Mouse (Mus musculus) liver, embryonic 13.5 days (tissue): ENCODE data around the gene Elovl2. TPM values are rescaled to one million over a fixed set of nuclear protein-coding genes. Genes with fewer than 3 reads are reported as not detected.
"Not testable (repeated sequence)": the region's sequence is repeated elsewhere in the genome, so short reads cannot be mapped to it uniquely, and the experiment has no call there.

Experiments
- ATAC-seq: fragments of 200-750 bp; cut with Nextera tagmentation; 2 replicates; pipeline ENCODE4 v1.8.0; 2017; ENCODE audit warnings: low read depth, mild to moderate bottlenecking, moderate number of reproducible peaks, moderate library complexity
- DNase-seq: peaks from one replicate; pipeline ENCODE4 v3.0.0; 2022
- H3K27ac ChIP-seq: fragments of 300-500 bp; sonication (generic); 2 replicates; pipeline ENCODE4 v1.5.1; 2015; ENCODE audit warnings: moderate library complexity, mild to moderate bottlenecking, inconsistent platforms
- H3K27me3 ChIP-seq: fragments of 300-500 bp; sonication (generic); 2 replicates; pipeline ENCODE4 v1.6.1; 2015; ENCODE audit warnings: mild to moderate bottlenecking, inconsistent platforms
- H3K36me3 ChIP-seq: fragments of 300-500 bp; sonication (generic); 2 replicates; pipeline ENCODE4 v1.6.1; 2015; ENCODE audit warnings: mild to moderate bottlenecking, inconsistent platforms
- H3K4me1 ChIP-seq: fragments of 300-500 bp; sonication (generic); replicated peaks from 2 replicates; pipeline ENCODE4 v1.6.1; 2015; ENCODE audit warnings: inconsistent platforms
- H3K4me2 ChIP-seq: fragments of 300-500 bp; sonication (generic); 2 replicates; pipeline ENCODE4 v1.6.1; 2015; ENCODE audit warnings: inconsistent platforms, mild to moderate bottlenecking, moderate library complexity
- H3K4me3 ChIP-seq: fragments of 300-500 bp; sonication (generic); replicated peaks from 2 replicates; pipeline ENCODE4 v1.5.1; 2015; ENCODE audit warnings: mild to moderate bottlenecking, inconsistent platforms
- H3K9ac ChIP-seq: fragments of 300-500 bp; sonication (generic); 2 replicates; pipeline ENCODE4 v1.6.1; 2015; ENCODE audit warnings: mild to moderate bottlenecking, inconsistent platforms
- H3K9me3 ChIP-seq: fragments of 300-500 bp; sonication (generic); replicated peaks from 2 replicates; pipeline ENCODE4 v1.6.1; 2016; ENCODE audit warnings: inconsistent platforms
- WGBS: fragments of 180-500 bp; shearing (Covaris S2); methylation state at CpG from one replicate; pipeline ENCODE4 v1.1.7; 2015; ENCODE audit not compliant: insufficient replicate concordance; 5-methylcytosine and 5-hydroxymethylcytosine counted together
- polyA plus RNA-seq: library from polyadenylated mRNA; unstranded; fragments of >200 nt; fragmentation: Nextera tagmentation; extraction: Ambion mirVana; gene quantifications from 2 replicates; pipeline ENCODE4 v1.2.1, GENCODE M21; 2015

The Elovl2 gene
- 24.3 and 34.8 TPM in 2 replicates for polyA plus RNA-seq

GRCm38 (mm10) chr13:41220304-41220834 lies at the start of gene Elovl2:
TSS of gene Elovl2 (minus strand) at chr13:41220405.
- Histone ChIP-seq H3K9me3 (no peaks in the 10 kb centered on the region), H3K27me3 (peaks cover 19% of the 10 kb centered on the region), H3K36me3 (no peaks in the 10 kb centered on the region), H3K4me1 (peaks cover 14% of the 10 kb centered on the region), H3K4me3 (peak within 1 kb of the TSS; percentile 63), H3K9ac (peak within 1 kb of the TSS; percentile 65), H3K4me2 (peak within 1 kb of the TSS; percentile 71), H3K27ac (no peak within 1 kb of the TSS)
- 2% methylated on average over 54 of the region's 77 CpGs for WGBS
- DNase-seq = peak; percentile 43
- peak; percentile 83 for ATAC-seq

- 54% methylated on average over 7 of the region's 7 CpGs for WGBS
- H3K27me3 ChIP-seq = no peaks in the 10 kb centered on the region
- ATAC-seq (no peak), DNase-seq (no peak)
- H3K27ac ChIP-seq = no peak overlapping the region
- no peaks in the 10 kb centered on the region for H3K9me3 ChIP-seq
- no peaks in the 10 kb centered on the region; the same call in 1 of the 2 replicates for H3K4me1 ChIP-seq
- H3K36me3 ChIP-seq = no peaks in the 10 kb centered on the region
- no peak overlapping the region for H3K4me3 ChIP-seq
- H3K4me2 ChIP-seq = no peak overlapping the region
- H3K9ac ChIP-seq = no peak overlapping the region
Observed at GRCm38 (mm10) chr13:41267827-41268408, 47.7 kb upstream of the Elovl2 start.

- Histone ChIP-seq H3K4me3 (no peak overlapping the region), H3K27me3 (no peaks in the 10 kb centered on the region), H3K27ac (no peak overlapping the region), H3K9me3 (no peaks in the 10 kb centered on the region), H3K4me1 (no peaks in the 10 kb centered on the region; the same call in 1 of the 2 replicates), H3K4me2 (no peak overlapping the region), H3K9ac (no peak overlapping the region), H3K36me3 (no peaks in the 10 kb centered on the region)
- 56% methylated on average over 5 of the region's 5 CpGs for WGBS
- DNase-seq (no peak), ATAC-seq (no peak)
Observed at GRCm38 (mm10) chr13:41263304-41264006, 43.2 kb upstream of the Elovl2 start.

- not testable (repeated sequence) for H3K4me3 ChIP-seq, H3K4me1 ChIP-seq, H3K27me3 ChIP-seq, H3K9ac ChIP-seq, DNase-seq, ATAC-seq, H3K9me3 ChIP-seq, H3K27ac ChIP-seq, H3K4me2 ChIP-seq, H3K36me3 ChIP-seq
- 76% methylated on average over 8 of the region's 8 CpGs for WGBS
Observed at GRCm38 (mm10) chr13:41261617-41262016, 41.4 kb upstream of the Elovl2 start.

GRCm38 (mm10) chr13:41257851-41258250 lies 37.6 kb upstream of the Elovl2 start:
- Histone ChIP-seq H3K4me1 (peaks cover 5% of the 10 kb centered on the region), H3K27me3 (no peaks in the 10 kb centered on the region)
- WGBS = 66% methylated on average over 4 of the region's 4 CpGs

GRCm38 (mm10) chr13:41256962-41257361 lies 36.8 kb upstream of the Elovl2 start:
- peaks cover 11% of the 10 kb centered on the region for H3K4me1 ChIP-seq
- no peak overlapping the region for H3K4me2 ChIP-seq
- DNase-seq (no peak), ATAC-seq (no peak)
- H3K36me3 ChIP-seq = no peaks in the 10 kb centered on the region
- H3K27ac ChIP-seq = no peak overlapping the region
- H3K27me3 ChIP-seq = no peaks in the 10 kb centered on the region
- no peak overlapping the region for H3K9ac ChIP-seq
- no peaks in the 10 kb centered on the region for H3K9me3 ChIP-seq
- 35% methylated on average over 3 of the region's 3 CpGs for WGBS
- H3K4me3 ChIP-seq = no peak overlapping the region

More at GRCm38 (mm10) chr13:41257851-41258250, 37.6 kb upstream of the Elovl2 start:
- H3K36me3 ChIP-seq = no peaks in the 10 kb centered on the region
- ATAC-seq = no peak
- no peak overlapping the region for H3K4me2 ChIP-seq
- no peak overlapping the region for H3K4me3 ChIP-seq
- H3K9me3 ChIP-seq = no peaks in the 10 kb centered on the region
- no peak overlapping the region for H3K27ac ChIP-seq
- no peak for DNase-seq
- H3K9ac ChIP-seq = no peak overlapping the region

GRCm38 (mm10) chr13:41256126-41256525 lies 35.9 kb upstream of the Elovl2 start:
- ATAC-seq (no peak), DNase-seq (no peak)
- no peaks in the 10 kb centered on the region for H3K9me3 ChIP-seq
- H3K4me2 ChIP-seq = no peak overlapping the region
- peaks cover 20% of the 10 kb centered on the region for H3K4me1 ChIP-seq
- H3K36me3 ChIP-seq = no peaks in the 10 kb centered on the region
- WGBS = 77% methylated on average over 5 of the region's 5 CpGs
- no peak overlapping the region for H3K4me3 ChIP-seq
- no peaks in the 10 kb centered on the region for H3K27me3 ChIP-seq
- H3K9ac ChIP-seq = no peak overlapping the region
- H3K27ac ChIP-seq = no peak overlapping the region

GRCm38 (mm10) chr13:41252736-41253135 lies 32.5 kb upstream of the Elovl2 start:
- Histone ChIP-seq H3K27ac (no peak overlapping the region), H3K4me3 (no peak overlapping the region), H3K9me3 (no peaks in the 10 kb centered on the region), H3K27me3 (no peaks in the 10 kb centered on the region), H3K4me2 (no peak overlapping the region), H3K4me1 (peaks cover 39% of the 10 kb centered on the region), H3K9ac (no peak overlapping the region), H3K36me3 (no peaks in the 10 kb centered on the region)
- DNase-seq = no peak
- no peak for ATAC-seq
- WGBS = 83% methylated on average over 7 of the region's 7 CpGs

- Histone ChIP-seq H3K27ac (0 out of 2 replicates have a peak overlapping the region, but pooled peaks have one; percentile 19), H3K9me3 (no peaks in the 10 kb centered on the region), H3K9ac (no peak overlapping the region), H3K4me1 (peaks cover 39% of the 10 kb centered on the region), H3K4me2 (0 out of 2 replicates have a peak overlapping the region, but pooled peaks have one; percentile 15), H3K4me3 (no peak overlapping the region), H3K36me3 (no peaks in the 10 kb centered on the region), H3K27me3 (no peaks in the 10 kb centered on the region)
- DNase-seq (no peak), ATAC-seq (no peak)
- 74% methylated on average over 6 of the region's 6 CpGs for WGBS
Observed at GRCm38 (mm10) chr13:41252141-41252540, 31.9 kb upstream of the Elovl2 start.

GRCm38 (mm10) chr13:41251667-41252066 lies 31.5 kb upstream of the Elovl2 start:
- H3K27me3 ChIP-seq = no peaks in the 10 kb centered on the region
- H3K4me2 ChIP-seq = 0 out of 2 replicates have a peak overlapping the region, but pooled peaks have one; percentile 15
- H3K27ac ChIP-seq = peak overlapping the region; percentile 19; the same call in 1 of the 2 replicates
- no peaks in the 10 kb centered on the region for H3K9me3 ChIP-seq
- DNase-seq (no peak), ATAC-seq (no peak)
- no peak overlapping the region for H3K9ac ChIP-seq
- no peak overlapping the region for H3K4me3 ChIP-seq
- H3K4me1 ChIP-seq = peaks cover 39% of the 10 kb centered on the region
- no peaks in the 10 kb centered on the region for H3K36me3 ChIP-seq
- WGBS = 56% methylated on average over 5 of the region's 5 CpGs

GRCm38 (mm10) chr13:41251232-41251631 lies 31.0 kb upstream of the Elovl2 start:
- not testable (repeated sequence) for DNase-seq, H3K27ac ChIP-seq, ATAC-seq, H3K9ac ChIP-seq, H3K9me3 ChIP-seq, H3K36me3 ChIP-seq, H3K27me3 ChIP-seq
- peaks cover 39% of the 10 kb centered on the region for H3K4me1 ChIP-seq
- H3K4me2 ChIP-seq = peak overlapping the region; percentile 79
- 83% methylated on average over 5 of the region's 5 CpGs for WGBS
- H3K4me3 ChIP-seq = peak overlapping the region; percentile 85; the same call in 1 of the 2 replicates
